Mouse (Mus musculus): ENCODE data around the gene Igdcc4. TPM values are rescaled to one million over a fixed set of nuclear protein-coding genes. Genes with fewer than 3 reads are reported as not detected.
"Not testable (repeated sequence)": the region's sequence is repeated elsewhere in the genome, so short reads cannot be mapped to it uniquely, and the experiment has no call there.

The Igdcc4 gene
- total RNA-seq (2015) (0.05 and 0.09 TPM in 2 replicates), total RNA-seq (2017) (not detected in 2 replicates)

DNA sequence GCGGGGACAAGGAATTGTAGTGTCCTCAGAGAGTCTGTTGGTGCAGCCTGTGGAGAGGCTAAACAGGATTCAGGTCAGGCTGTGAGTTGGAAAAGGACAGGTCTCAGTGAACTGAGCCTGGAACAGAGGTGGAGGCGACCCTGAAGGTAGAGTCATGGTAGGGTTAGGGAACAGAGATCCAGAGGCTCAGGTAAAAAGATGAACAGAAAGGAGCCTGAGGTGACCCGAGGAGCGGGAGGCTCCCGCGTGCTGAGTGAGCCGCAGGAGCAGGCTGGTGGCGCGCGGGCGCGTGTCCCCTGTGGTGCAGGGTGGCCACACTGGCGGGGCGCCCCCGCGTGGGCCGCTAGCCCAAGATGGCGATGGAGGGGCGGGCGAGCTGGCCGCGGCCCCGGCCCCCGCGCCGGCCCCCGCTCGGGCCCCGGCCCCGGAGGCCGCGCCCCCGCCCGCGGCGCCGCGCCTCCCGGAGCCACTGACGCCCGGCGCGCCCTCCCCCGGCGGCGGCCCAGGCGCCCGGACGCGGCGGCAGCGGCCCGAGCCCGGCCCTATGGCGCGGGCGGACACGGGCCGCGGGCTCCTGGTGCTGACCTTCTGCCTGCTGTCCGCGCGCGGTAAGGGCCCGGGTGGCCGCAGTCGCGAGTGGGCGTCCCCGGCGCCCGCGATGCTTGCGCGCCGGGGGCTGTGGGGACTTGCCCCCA lies at the start of gene Igdcc4:
Igdcc4 (plus strand) TSS at position 496 of the 695 bp plus-strand sequence.
- ATAC-seq (ENCODE audit: poor library complexity, severe bottlenecking), result no peak

DNA sequence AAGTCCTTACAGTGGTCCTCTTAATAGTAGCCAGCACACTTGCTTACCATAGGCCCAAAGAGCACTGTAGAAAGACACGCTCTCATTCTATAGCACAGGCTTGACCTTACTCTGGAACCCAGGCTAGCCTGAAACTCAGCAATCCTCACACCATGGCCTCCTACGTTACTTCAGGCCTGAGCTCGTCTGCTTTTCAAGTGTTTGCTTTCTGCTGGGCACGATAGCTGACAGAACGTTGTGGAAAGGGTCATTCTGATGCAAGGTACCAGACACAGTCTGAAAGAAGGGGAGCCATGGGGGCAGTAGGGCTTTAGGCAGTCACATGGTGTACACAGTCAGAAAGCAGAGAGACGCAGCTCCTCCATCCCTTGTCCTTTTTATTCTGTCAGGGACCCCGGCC lies 37.0 kb upstream of the Igdcc4 start:
- ATAC-seq (ENCODE audit: poor library complexity, severe bottlenecking), result no peak

DNA sequence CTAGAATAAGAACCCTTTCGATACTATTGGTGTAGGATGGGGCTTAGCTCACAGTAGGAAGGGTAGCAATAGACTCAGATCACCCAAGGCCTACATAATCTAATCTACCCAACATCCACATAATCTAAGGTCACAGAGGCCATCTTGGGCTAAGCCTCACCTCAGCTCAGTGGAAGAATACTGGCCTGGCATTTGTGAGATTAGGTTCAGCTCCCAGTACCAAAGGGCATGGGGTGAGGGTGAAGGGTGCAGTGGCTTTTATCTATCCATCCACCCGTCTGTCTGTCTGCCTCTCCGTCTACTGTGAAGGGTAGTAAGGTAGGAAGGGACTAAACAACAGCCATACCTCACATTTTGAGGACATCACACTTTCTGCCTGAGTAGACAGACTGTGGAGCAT lies 30.7 kb upstream of the Igdcc4 start:
- ATAC-seq (ENCODE audit: poor library complexity, severe bottlenecking), result no peak

- no peak for ATAC-seq (ENCODE audit: poor library complexity, severe bottlenecking)
Observed at GRCm38 (mm10) chr9:65073555-65073954, 27.7 kb upstream of the Igdcc4 start.

- ATAC-seq (ENCODE audit: poor library complexity, severe bottlenecking), result no peak
Observed at GRCm38 (mm10) chr9:65074251-65074650, 27.0 kb upstream of the Igdcc4 start.

DNA sequence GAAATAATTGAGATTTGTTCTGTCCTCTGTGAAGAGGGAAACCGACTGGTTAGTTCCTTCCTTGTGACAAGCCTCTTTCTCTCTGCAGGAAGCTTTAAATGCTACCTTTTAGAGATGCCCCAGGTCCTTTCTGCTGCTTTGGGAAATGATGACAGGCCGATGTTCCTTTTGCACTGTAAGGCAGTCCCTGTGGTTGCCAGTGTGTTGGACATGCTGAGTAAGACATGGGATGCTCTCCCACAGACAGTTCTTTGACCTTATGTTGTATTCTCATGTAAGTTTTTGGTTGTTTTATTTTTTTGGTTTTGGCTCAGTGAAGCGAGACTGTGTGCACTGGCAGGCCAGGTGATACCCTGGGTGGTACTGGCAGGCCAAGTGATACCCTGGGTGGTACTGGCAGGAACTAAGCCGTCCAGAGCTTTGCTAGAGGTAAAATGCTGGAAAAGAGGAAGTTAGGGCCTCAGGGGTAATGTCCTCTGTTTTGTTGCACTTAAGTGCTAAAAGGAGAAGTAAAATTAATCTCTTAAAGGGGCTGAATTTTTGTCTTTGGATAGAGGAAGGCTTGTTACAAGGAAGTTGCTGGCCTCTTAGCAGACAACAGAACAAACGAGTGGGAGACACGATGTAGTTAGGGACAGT lies 26.3 kb upstream of the Igdcc4 start:
- ATAC-seq (ENCODE audit: poor library complexity, severe bottlenecking), result peak; percentile 91

GRCm38 (mm10) chr9:65077536-65077935 lies 23.8 kb upstream of the Igdcc4 start:
- no peak for ATAC-seq (ENCODE audit: poor library complexity, severe bottlenecking)

DNA sequence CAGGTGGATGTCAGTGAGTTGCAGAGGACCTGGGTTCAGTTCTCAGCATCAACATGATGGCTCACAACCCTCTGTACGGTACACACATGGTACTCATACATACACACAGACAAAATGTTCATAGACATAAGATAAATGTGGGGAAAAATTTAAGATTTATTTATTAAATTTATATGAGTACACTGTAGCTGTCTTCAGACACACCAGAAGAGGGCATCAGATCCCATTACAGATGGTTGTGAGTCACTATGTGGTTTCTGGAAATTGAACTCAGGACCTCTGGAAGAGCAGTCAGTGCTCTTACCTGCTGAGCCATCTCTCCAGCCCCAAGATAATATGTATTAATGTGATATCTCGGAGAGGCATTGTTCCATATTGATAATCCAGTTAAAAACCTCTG lies 21.1 kb upstream of the Igdcc4 start:
- not testable (repeated sequence) for ATAC-seq (ENCODE audit: poor library complexity, severe bottlenecking)

GRCm38 (mm10) chr9:65083075-65083765 lies 18.1 kb upstream of the Igdcc4 start:
- ATAC-seq (ENCODE audit: poor library complexity, severe bottlenecking), result no peak

GRCm38 (mm10) chr9:65084198-65084807 lies 17.0 kb upstream of the Igdcc4 start:
- ATAC-seq (ENCODE audit: poor library complexity, severe bottlenecking), result no peak

GRCm38 (mm10) chr9:65085270-65085669 lies 16.0 kb upstream of the Igdcc4 start:
- no peak for ATAC-seq (ENCODE audit: poor library complexity, severe bottlenecking)

DNA sequence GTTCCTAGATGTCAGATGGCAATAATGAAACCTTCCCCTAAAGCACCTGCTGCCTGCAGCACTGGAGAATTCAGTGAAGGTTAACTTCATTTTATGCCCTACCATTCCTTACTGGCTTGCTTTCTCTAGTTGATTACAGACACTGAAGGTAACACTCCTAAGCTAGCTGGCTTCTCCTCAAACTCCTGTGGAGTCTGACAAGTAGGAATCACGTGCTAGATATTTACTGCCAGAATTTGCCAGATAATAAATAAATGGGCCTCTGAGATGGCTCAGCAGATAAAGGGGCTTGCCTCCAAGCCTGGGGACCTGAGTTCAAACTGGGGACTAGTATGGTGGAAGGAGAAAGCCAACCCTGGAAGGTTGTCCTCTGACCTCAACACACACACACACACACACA lies 14.5 kb upstream of the Igdcc4 start:
- no peak for ATAC-seq (ENCODE audit: poor library complexity, severe bottlenecking)

DNA sequence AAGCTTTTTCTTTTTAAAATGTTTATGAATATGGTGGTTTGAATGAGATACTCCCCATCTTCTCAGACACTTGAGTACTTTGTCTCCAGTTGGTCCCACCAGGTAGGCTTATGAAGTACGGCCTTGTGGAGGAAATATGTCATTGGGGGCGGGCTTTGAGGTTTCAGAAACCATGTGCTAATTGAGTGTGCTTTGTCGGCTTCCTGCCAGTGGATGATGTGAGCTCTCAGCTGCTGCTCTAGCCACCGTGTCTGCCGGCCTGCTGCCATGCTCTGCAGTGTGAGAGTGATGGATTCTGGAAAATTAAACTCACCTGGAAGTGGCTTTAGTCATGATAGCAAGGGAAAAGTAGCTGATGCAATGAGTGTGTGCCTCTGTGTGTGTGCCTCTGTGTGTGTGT lies 13.8 kb upstream of the Igdcc4 start:
- no peak for ATAC-seq (ENCODE audit: poor library complexity, severe bottlenecking)

GRCm38 (mm10) chr9:65094237-65094636 lies 7.0 kb upstream of the Igdcc4 start:
- ATAC-seq (ENCODE audit: poor library complexity, severe bottlenecking), result no peak

DNA sequence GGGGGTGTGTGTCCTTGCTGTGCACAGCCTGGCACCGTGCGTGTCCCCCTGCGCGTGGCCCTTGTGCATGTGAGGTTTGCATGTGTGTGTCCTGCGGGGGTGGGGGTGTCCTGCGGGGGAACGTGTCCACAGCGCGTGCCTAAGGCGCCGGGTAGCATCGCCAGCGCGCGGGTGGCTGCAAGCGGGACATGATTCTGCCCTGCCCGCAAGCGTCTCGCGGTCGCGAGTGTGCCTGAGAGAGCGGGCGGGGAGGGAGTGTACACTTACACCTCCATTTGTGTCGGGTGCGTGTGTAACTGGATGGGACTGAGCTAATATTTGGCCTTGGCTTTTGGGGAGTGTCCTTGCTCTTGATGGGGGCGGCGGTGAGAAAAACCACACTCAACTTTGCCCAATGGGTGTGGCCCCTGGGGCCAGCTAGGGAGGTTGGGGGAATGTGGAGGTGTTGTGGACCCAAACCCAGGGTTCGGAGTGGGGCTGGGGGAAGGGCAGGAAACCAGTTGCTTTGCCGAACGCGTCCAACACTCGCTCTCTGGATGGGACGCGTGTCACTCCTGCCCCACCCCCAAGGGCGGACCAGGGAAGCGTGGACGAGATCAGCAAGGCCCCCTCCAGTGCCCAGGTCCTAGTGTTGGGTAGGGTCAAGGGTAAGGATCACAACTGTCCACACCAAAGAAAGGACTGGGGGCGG lies 545 bp downstream of the Igdcc4 start:
- ATAC-seq (ENCODE audit: poor library complexity, severe bottlenecking), result no peak

DNA sequence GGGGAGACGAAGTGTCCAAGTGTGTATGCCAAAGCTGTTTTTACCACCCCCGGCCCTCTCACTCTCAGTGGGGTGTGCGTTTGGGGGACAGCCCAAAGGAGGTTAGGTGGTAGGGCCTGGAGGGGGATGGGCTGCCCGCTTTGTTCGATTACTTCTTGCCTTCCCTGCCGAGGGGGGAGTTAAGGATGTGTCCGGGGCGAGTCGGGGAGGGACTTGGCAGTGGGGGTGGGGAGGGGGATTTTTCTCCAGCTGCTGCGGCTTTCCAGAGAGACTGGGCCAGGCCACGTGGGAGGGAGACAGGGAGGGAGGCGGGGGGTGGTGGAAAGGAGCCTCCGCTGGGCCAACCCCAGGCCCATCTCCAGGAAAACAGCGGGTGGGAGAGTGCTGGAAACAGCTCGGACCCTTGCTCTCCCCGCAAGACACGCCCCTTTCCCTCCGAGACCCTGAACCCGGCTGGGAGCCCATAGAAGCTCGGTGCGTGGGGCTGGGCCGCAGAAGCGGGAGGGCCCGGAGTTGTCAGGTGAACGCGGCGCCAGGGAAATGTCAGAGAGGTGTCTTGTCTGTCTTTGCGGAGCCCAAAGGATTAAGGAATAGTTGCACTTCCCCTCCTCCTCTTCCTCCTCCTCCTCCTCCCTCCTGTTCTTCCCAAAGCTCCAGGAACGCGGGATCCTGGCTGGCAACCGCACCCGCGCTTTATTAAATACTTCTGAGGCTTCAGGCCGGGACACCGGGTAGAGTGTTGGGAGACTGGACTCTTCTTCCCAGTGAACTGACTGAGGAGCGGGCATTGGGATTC lies 1.3 kb downstream of the Igdcc4 start:
- no peak for ATAC-seq (ENCODE audit: poor library complexity, severe bottlenecking)

GRCm38 (mm10) chr9:65103173-65103752 lies 2.0 kb downstream of the Igdcc4 start:
- ATAC-seq (ENCODE audit: poor library complexity, severe bottlenecking), result no peak

DNA sequence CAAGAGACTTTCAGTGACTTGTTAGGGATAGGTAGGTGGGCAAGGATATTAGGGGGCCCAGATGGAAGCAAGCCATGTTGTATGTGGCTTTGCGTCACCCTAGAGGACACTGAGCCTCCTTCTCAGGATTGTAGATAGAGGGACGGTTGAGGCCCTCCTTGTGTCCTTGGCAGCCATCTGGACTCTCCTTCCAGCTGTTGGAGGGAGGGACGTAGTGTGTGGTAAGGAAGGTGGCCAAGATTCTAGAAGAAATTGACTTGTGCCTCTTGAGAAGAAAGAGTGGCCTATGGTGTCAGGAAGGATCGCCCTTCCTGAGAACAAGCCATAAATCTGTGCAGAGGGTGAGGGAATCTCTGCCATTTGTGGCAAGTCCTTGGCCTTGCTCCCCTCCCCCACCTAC lies 5.5 kb downstream of the Igdcc4 start:
- no peak for ATAC-seq (ENCODE audit: poor library complexity, severe bottlenecking)

DNA sequence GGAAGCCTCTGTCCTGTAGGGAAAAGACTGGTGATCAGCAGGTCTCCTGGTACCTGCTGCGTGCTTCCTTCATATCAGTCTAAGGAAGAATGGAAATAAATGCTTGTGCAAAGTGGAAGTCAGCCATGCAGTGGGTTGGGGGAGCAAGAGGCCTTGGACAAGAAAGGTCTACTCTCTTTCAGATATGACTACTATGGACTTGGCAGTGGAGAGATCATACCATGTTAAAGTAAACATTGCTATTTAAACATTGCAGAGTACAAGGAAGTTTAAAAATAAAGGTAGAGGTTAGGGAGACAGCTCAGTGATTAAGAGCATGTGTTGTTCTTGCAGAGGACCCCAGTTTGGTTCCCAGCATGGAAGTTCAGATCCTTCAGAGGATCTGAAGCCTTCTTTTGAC lies 6.6 kb downstream of the Igdcc4 start:
- no peak for ATAC-seq (ENCODE audit: poor library complexity, severe bottlenecking)
